Mouse (Mus musculus): Measurements from ENCODE around the gene Depp1.

Gene Depp1

DNA sequence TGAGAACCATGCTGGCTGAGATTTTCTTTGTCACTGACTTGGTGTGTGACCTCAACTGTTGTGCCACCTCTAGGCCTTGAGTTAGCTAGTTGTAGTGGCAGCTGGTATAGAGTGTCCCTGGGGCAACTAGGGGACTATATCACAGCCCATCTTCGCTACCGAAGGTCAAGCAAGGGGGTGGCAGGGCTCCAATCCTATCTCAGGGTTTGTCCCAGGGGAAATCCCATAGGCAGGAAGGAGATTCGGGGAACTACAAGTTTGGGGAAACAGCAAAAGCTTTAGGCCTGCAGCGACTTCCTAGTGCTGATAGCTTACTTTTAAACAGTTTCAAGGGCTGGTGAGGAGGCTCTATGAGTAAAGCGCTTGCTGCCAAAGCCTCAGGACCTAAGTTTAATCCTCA is 21.9 kb downstream of the Depp1 start:
- in situ Hi-C loops (cut with MboI; ENCODE audit: low pct_unique_long_range_greater_than_20kb in 1 of 2, low sequenced_read_pairs in 2 of 2, unreplicated experiment in 1 of 2) = no loop called here

DNA sequence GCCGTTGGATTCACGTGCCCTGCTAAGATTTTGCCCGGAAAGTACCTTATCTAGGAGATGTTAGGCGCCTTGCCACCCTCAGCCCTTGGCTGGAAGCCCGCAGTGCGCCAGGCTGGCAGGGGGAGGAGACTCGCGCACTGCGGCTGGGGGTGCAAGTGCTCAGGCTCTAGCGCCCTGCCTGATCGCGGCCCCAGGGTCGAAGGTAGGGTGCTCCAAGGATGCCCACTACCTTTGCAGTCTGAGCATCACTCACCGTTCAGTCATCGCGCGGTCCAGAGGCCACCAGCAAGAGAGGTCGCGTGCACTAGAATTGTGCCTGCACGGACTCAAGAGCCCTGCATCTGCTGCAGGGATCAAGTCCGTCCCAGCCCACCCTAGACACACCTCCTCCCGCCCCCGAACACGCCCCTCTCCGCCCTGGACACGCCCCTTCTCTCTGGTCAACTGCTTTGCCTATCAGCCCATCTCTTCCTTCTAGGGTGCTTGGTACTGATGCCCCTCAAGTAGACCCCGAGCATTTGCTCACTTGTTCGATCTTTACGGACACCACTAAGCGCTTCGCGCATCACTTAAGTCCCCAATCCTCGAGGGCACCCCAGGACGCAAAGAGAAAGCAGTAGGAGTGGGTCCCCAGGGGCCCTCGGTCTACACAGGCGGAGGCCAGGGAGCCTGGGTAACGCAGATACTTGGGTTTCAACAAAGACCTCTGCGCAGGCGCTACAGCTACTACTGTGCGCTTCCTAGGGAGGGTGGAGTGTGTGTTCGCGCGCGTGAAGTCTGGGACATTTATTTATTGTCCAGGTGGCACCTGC is 23.3 kb downstream of the Depp1 start, which contains the start of gene Rassf4:
Gene Rassf4 (minus strand): TSS at position 482 of the 812 bp plus-strand sequence.
- in situ Hi-C loops (cut with MboI; ENCODE audit: low pct_unique_long_range_greater_than_20kb in 1 of 2, low sequenced_read_pairs in 2 of 2, unreplicated experiment in 1 of 2) = no loop called here

DNA sequence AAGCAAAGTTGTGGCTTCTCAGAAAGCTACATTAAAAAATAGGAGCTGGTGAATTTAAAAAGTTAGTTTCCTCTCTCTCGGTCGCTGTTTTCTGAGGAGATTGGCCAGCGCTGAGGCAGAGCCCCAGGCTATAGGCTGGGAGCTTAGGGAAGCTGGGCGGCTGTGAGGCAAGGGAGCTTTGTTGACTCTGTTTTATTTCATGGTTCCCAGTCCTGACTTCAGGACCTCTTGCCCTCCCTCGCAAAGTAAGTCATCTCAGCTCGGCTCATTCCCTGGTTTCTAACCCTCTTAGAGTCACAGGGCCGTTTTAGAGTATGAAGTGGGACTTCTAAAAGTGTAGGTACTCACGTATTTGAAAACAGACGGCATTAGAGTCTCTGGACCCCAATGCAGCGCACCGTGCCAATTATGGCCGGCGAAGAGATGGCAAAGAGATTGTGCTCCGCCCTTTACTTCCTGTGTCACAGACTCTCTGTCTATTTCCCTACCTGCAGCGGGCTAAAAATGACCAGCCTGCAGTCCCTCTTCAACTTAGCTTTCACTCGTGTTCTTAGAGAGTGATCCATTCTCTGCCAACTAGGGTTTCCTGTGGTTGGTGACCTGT is 24.0 kb downstream of the Depp1 start:
- in situ Hi-C loops (cut with MboI; ENCODE audit: low pct_unique_long_range_greater_than_20kb in 1 of 2, low sequenced_read_pairs in 2 of 2, unreplicated experiment in 1 of 2) = no loop called here

DNA sequence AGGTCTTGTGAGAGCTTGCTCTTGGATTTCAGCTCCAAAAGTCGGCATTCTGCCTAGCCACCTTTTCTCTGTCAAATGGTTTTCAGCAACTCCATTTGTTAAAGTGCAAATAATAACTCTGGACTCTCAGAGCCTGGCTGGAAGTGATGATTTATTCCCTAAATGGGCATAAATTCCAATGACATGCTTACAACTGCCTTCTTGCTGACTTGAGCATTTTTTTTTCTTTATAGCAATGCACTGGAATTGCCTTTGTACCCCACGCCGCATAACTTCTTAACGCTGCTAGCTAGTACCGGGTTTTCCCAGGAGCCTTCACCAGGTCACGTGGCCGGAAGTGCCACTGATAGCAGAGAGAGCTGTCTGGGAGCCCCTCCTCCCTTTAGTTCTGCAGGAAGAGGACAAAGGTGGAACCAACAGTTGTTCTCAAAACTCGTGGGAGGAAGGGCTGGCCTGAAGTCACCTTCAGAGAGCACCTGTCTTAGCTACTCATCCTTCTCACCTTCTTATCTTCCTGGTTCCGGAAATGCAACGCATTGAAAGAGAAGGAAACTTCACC is 26.0 kb downstream of the Depp1 start:
- in situ Hi-C loops (cut with MboI; ENCODE audit: low pct_unique_long_range_greater_than_20kb in 1 of 2, low sequenced_read_pairs in 2 of 2, unreplicated experiment in 1 of 2) = no loop called here

DNA sequence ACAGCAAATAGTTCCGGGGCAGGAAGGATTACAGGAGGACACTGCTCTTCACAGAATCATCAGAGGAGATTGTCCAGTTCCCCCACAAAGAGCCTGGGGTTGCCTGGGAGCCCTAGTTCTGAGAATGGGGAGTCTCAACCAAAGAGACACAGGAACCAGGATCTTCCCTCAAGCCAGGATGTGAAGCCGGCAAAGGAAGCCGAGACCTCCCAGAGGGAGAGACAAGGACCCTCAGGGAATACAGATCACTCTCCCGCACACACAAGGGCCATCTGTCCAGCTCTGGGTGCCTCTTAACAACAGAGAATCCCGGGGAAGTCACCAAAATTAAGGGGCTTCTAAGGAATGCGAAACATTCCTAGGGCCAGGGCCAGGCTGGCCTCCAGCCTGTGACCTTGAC is 26.9 kb downstream of the Depp1 start:
- in situ Hi-C loops (cut with MboI; ENCODE audit: low pct_unique_long_range_greater_than_20kb in 1 of 2, low sequenced_read_pairs in 2 of 2, unreplicated experiment in 1 of 2) = no loop called here

DNA sequence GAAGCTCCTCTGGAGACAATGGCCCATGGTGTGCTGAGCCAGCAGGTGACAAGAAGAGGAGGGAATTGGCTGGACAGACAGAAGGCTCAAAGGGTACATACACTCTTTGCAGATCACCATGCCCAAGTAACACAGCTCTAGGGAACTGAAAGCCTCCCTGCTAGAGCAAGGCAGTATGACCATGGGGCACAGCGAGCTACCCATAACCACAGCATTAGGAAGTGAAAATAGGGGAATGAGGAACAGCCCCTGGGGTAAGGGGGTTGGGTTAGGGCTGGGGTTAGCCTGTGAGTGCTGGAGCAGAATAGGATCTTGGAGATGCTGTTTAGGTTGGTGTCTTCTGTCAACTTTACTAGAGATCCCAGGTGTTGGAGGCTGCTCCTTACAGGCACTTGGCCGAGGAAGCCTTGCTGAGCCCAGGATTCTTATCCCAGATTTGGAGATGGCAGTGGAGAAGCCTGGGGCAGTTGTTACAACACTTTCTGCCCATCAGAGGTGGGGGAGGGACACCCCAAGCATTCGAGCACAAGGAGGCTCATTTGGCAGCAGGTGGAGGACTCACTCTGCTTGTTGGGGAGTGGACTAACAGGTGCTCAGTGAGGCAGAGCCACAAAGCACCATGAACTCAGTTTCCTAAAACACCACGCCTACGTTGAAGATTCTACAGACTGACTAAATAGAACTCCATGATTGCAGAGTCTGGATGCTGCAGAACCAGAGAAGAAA is 29.3 kb downstream of the Depp1 start:
- in situ Hi-C loops (cut with MboI; ENCODE audit: low pct_unique_long_range_greater_than_20kb in 1 of 2, low sequenced_read_pairs in 2 of 2, unreplicated experiment in 1 of 2) = no loop called here

DNA sequence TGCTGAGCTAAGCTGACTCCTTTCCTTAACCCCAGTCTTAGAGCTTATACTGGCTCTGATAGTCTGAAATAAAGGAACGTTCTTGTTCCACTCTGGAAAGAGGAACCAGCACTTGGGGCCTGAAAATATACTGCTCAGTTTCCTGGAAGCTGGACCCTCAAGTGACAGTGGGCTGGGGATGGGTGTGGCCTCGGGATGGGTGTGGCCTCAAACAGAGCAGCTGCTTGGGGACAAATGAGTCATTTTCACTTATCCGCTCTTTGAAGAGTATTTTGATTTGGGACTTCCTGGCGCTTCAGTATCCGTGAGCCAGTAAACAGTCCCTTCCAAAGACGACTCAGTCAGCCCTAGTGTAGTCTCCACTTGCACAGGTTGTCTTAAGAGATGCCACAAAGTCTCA is 31.9 kb downstream of the Depp1 start:
- in situ Hi-C loops (cut with MboI; ENCODE audit: low pct_unique_long_range_greater_than_20kb in 1 of 2, low sequenced_read_pairs in 2 of 2, unreplicated experiment in 1 of 2) = no loop called here

DNA sequence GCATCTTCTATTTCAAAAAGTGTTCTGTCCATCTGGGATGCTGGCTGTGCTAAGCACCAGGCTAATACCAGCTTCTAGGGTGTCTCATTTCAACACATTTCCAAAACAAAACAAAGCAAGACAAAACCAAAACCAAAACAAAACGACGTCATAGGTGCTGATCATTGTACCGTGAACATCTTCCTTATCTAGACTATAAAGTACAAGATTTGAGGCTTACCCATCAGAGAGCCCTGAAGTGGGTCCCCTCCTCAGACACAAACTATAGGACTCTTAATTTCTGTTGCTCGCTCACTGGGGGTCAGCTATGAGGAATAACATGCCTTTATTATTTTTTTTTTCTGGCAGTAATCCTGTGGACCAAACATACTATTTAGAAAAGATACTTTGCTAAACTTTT is 43.2 kb downstream of the Depp1 start:
- in situ Hi-C loops (cut with MboI; ENCODE audit: low pct_unique_long_range_greater_than_20kb in 1 of 2, low sequenced_read_pairs in 2 of 2, unreplicated experiment in 1 of 2) = no loop called here

DNA sequence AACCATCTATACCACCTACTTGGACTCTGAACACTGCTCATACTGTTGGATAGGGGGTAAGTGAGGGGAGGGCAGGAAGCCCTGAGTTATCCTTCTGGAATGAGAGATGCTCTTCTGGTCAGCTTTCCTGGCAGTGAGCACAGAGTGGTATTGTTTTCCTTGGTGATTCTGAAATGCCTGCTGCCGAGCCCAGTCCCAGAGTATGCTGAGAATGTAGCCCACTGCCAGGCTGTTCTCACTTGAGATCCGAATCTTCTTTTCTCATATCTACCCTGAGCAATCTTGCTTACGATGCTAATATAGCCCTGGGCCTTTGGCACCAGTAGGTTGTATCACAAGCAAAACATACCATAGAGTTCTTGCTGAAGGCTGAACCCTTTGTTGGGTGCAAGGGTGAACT is 43.9 kb downstream of the Depp1 start:
- in situ Hi-C loops (cut with MboI; ENCODE audit: low pct_unique_long_range_greater_than_20kb in 1 of 2, low sequenced_read_pairs in 2 of 2, unreplicated experiment in 1 of 2) = no loop called here

DNA sequence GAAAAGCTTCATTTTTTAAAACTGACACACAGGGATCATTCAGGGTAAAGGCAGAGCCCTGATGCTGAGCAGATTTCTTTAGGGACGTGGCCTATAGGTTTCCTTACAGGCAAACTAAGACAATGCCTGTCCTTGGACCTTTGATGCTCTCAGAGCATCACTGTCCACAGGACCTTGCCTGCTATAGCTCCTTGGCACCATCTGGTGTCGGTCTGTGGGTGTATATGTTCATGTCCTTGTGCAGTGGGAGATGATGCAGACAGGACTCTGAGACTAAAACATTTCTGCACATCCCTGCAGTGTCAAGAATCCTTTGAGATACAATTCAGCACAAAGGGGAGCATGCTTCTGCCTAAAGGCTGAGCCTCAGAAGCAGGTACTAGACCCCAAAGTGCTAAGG is 47.0 kb downstream of the Depp1 start:
- in situ Hi-C loops (cut with MboI; ENCODE audit: low pct_unique_long_range_greater_than_20kb in 1 of 2, low sequenced_read_pairs in 2 of 2, unreplicated experiment in 1 of 2) = no loop called here

DNA sequence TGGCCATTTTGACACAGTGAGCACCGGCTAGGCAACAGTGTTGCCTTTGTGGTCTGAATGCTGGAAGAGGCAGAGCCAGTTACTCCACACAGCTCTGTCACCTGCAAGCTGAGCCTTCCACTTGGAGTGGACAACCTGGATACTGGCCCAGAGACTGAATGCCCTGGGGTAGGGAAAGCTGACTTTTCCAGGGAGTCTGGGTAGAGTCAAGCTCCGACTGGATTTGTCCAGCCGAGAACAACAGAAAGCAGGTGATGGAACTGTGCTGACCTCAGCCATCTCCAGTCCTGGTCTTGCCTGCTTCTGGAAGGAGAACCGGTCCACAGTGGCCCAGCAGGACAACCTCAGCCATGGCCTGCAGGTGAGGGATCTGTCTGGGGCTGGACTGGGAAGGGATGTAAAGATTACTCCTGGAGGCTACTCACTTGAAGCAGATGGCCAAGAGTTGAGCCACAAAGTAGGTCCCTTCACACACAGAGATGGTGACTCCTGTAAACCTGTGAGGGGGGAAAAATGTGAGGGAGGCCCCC is 47.6 kb downstream of the Depp1 start:
- in situ Hi-C loops (cut with MboI; ENCODE audit: low pct_unique_long_range_greater_than_20kb in 1 of 2, low sequenced_read_pairs in 2 of 2, unreplicated experiment in 1 of 2) = no loop called here

DNA sequence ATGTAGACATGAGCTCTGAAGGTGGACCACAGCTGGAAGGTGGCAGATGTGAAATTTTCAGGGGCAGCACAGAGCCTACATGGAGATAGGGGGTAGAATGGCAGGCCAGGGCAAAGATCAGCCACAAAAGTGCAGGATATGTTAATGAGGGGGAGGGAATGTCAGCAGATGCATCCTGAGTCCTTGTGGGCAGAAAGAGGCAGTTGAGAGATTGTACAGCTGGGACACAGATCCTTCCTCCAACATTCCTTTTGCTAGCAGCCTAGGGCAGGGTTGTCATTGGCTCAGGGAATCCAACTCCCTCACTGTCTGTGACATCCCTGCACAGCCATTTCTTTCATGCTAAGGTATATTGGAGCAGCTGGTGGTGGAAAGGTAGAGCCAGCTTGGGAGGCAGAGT is 50.4 kb downstream of the Depp1 start:
- in situ Hi-C loops (cut with MboI; ENCODE audit: low pct_unique_long_range_greater_than_20kb in 1 of 2, low sequenced_read_pairs in 2 of 2, unreplicated experiment in 1 of 2) = loop anchor here in 1 of 2 experiments (10.0 kb wide), 1 partner anchor 46 kb away; the partner anchor contains the start of gene Depp1

All from mouse embryonic stem cell (cell line).